ENCODE assay signal across 13 mouse cellular contexts in genomic region chr4:126275681-126276131, GRCm38 (mm10). TPM values are rescaled to one million over a fixed set of nuclear protein-coding genes. Genes with fewer than 3 reads are reported as not detected.
A peak's percentile ranks its signal among the peaks of the same experiment; 100 is the strongest.
DNase-seq lines count a peak whose midpoint lies in the region; ATAC-seq and TF ChIP-seq lines count a peak whose summit lies in the region.
"Had no signal": no experiment of that assay in that cellular context is flagged by ENCODE, and none has a peak within 500 bp of the region (broad histone marks: within the 10 kb centered on the region; RNA-seq: fewer than 3 reads in every experiment).

No protein-coding gene starts in this region.

- WGBS in intestine, embryonic 15.5 days = 68% methylated on average over 13 of the region's 13 CpGs
- WGBS in intestine, postnatal 0 days = 64% methylated on average over 13 of the region's 13 CpGs

- no peak for TF ChIP-seq CTCF in intestine, postnatal 0 days (IDR thresholded peaks at IDR 0.05; ENCODE audit: low read depth)

- H3K27ac ChIP-seq in intestine, embryonic 15.5 days = peak overlapping the region; percentile 13; the same call in 1 of the 2 replicates
- H3K27ac ChIP-seq in intestine, postnatal 0 days (ENCODE audit: low read depth, low read length) = no peak overlapping the region
- H3K27ac ChIP-seq: forebrain, embryonic 15.5 days; hindbrain, embryonic 10.5 days; liver, embryonic 12.5 days had no signal

- H3K4me1 ChIP-seq in intestine, embryonic 15.5 days (replicated peaks) = 0 out of 2 replicates have a peak, but pooled peaks cover 2% of the 10 kb centered on the region
- H3K4me1 ChIP-seq in intestine, postnatal 0 days (replicated peaks; ENCODE audit: control insufficient read depth, insufficient read depth, low read length) = no peaks in the 10 kb centered on the region

- no peak overlapping the region for H3K9ac ChIP-seq in intestine, embryonic 15.5 days
- no peak overlapping the region for H3K9ac ChIP-seq in intestine, postnatal 0 days (ENCODE audit: low read depth, low read length)
- H3K9ac ChIP-seq: forebrain, embryonic 15.5 days; liver, embryonic 12.5 days had no signal

- peak; percentile 37; the same call in 1 of the 2 replicates for ATAC-seq in intestine, embryonic 15.5 days
- ATAC-seq in intestine, postnatal 0 days = no peak
- no peak for ATAC-seq in monocyte, adult 5-6 weeks (replicated peaks; ENCODE audit: insufficient number of reproducible peaks, low FRiP score, low TSS enrichment, poor library complexity, severe bottlenecking)
- ATAC-seq: forebrain, embryonic 15.5 days; liver, embryonic 12.5 days had no signal

- H3K4me2 ChIP-seq in intestine, embryonic 15.5 days (replicated peaks) = no peak overlapping the region
- no peak overlapping the region for H3K4me2 ChIP-seq in intestine, postnatal 0 days (replicated peaks; ENCODE audit: low read depth)
- H3K4me2 ChIP-seq: forebrain, embryonic 15.5 days; liver, embryonic 12.5 days had no signal

- H3K4me3 ChIP-seq in intestine, embryonic 15.5 days (replicated peaks) = no peak overlapping the region
- H3K4me3 ChIP-seq in intestine, postnatal 0 days (ENCODE audit: low read depth, low read length) = no peak overlapping the region
- H3K4me3 ChIP-seq: forebrain, embryonic 15.5 days; hindbrain, embryonic 10.5 days; liver, embryonic 12.5 days had no signal

- no peaks in the 10 kb centered on the region for H3K9me3 ChIP-seq in intestine, embryonic 15.5 days
- no peaks in the 10 kb centered on the region for H3K9me3 ChIP-seq in intestine, postnatal 0 days (ENCODE audit: control insufficient read depth)
- H3K9me3 ChIP-seq: forebrain, embryonic 15.5 days; hindbrain, embryonic 10.5 days; liver, embryonic 12.5 days had no signal

- peak; percentile 19 for DNase-seq in ovary, postnatal 36 days (ENCODE audit: low spot score)
- no peak for DNase-seq in ovary, postnatal 14 days (ENCODE audit: low spot score)
- peak; percentile 86 to 90 for DNase-seq in cerebellum, postnatal 10 days
- DNase-seq in urinary bladder, postnatal 10 days (ENCODE audit: low spot score) = no peak
- DNase-seq: right cerebral cortex, postnatal 4 days; thymus, adult 18-20 months had no signal

- H3K27me3 ChIP-seq in intestine, embryonic 15.5 days (replicated peaks) = no peaks in the 10 kb centered on the region
- H3K27me3 ChIP-seq in intestine, postnatal 0 days (replicated peaks; ENCODE audit: control insufficient read depth, insufficient read depth, low read length) = no peaks in the 10 kb centered on the region
- H3K27me3 ChIP-seq: forebrain, embryonic 15.5 days had no signal

- peaks cover 6% of the 10 kb centered on the region for H3K36me3 ChIP-seq in intestine, embryonic 15.5 days
- peaks cover 39% of the 10 kb centered on the region for H3K36me3 ChIP-seq in intestine, postnatal 0 days (ENCODE audit: control insufficient read depth, insufficient read depth)

RNA-seq across cellular contexts. Expression of gene Col8a2, which starts 10.9 kb away (rescaled TPM):
- 7.1 and 8.2 TPM in 2 replicates for polyA plus RNA-seq in intestine, embryonic 15.5 days (2015; fragmentation: Nextera tagmentation; extraction: Ambion mirVana)
- 1.5 and 2.2 TPM in 2 replicates for polyA plus RNA-seq in intestine, postnatal 0 days (2015; fragmentation: Nextera tagmentation; extraction: Ambion mirVana)
- 1.5 to 3.7 TPM (median 1.8 TPM) in 3 replicates for total RNA-seq in monocyte, adult 5-6 weeks (2017)
- total RNA-seq: megakaryocyte-erythroid progenitor cell, adult 5-6 weeks had no signal

RNA-seq across cellular contexts. Expression of gene Trappc3, which starts 13.6 kb away (rescaled TPM):
- 94.2 and 99.7 TPM in 2 replicates for polyA plus RNA-seq in intestine, embryonic 15.5 days (2015; fragmentation: Nextera tagmentation; extraction: Ambion mirVana)
- polyA plus RNA-seq in intestine, postnatal 0 days (2015; fragmentation: Nextera tagmentation; extraction: Ambion mirVana) = 115 and 126 TPM in 2 replicates
- total RNA-seq in monocyte, adult 5-6 weeks (2017) = 46.3 to 53.6 TPM (median 51.4 TPM) in 3 replicates

RNA-seq across cellular contexts. Expression of gene Map7d1, which starts 19.6 kb away (rescaled TPM):
- 26.7 and 27.6 TPM in 2 replicates for polyA plus RNA-seq in intestine, embryonic 15.5 days (2015; fragmentation: Nextera tagmentation; extraction: Ambion mirVana)
- 11.7 and 12.2 TPM in 2 replicates for polyA plus RNA-seq in intestine, postnatal 0 days (2015; fragmentation: Nextera tagmentation; extraction: Ambion mirVana)
- 103 to 151 TPM (median 107 TPM) in 3 replicates for total RNA-seq in monocyte, adult 5-6 weeks (2017)

RNA-seq across cellular contexts. Expression of gene Adprhl2, which starts 45.8 kb away (rescaled TPM):
- polyA plus RNA-seq in intestine, embryonic 15.5 days (2015; fragmentation: Nextera tagmentation; extraction: Ambion mirVana) = 55.4 and 60.7 TPM in 2 replicates
- 41.7 and 43.0 TPM in 2 replicates for polyA plus RNA-seq in intestine, postnatal 0 days (2015; fragmentation: Nextera tagmentation; extraction: Ambion mirVana)
- 15.0 to 25.8 TPM (median 21.0 TPM) in 3 replicates for total RNA-seq in monocyte, adult 5-6 weeks (2017)

RNA-seq across cellular contexts. Expression of gene Tekt2, which starts 49.8 kb away (rescaled TPM):
- polyA plus RNA-seq in intestine, embryonic 15.5 days (2015; fragmentation: Nextera tagmentation; extraction: Ambion mirVana) = 7.1 and 7.4 TPM in 2 replicates
- polyA plus RNA-seq in intestine, postnatal 0 days (2015; fragmentation: Nextera tagmentation; extraction: Ambion mirVana) = 1.6 and 2.1 TPM in 2 replicates
- total RNA-seq in monocyte, adult 5-6 weeks (2017) = not detected in 3 replicates
- total RNA-seq: megakaryocyte-erythroid progenitor cell, adult 5-6 weeks had no signal

Comparison
In these comparisons a context has a peak if more than half of its experiments do, and no peak if none do; other contexts are left out.
1. DNase-seq: peak in ovary, postnatal 36 days (single experiment) and cerebellum, postnatal 10 days (2 of 2); none in ovary, postnatal 14 days (single experiment) and urinary bladder, postnatal 10 days (single experiment).